Mouse (Mus musculus): Measurements from ENCODE around the gene Olfr275. TPM values are rescaled to one million over a fixed set of nuclear protein-coding genes. Genes with fewer than 3 reads are reported as not detected.
"Not testable (repeated sequence)": the region's sequence is repeated elsewhere in the genome, so short reads cannot be mapped to it uniquely, and the experiment has no call there.

The Olfr275 gene
- polyA plus RNA-seq (2012; rRNA removed), result not detected in 2 replicates

- no peak for DNase-seq (ENCODE audit: low spot score)
Observed at GRCm38 (mm10) chr4:52814304-52814703, at the start of gene Olfr275. Gene Olfr275 (plus strand): TSS chr4:52814604.

GRCm38 (mm10) chr4:52765612-52766011 is 48.8 kb upstream of the Olfr275 start:
- no peak for DNase-seq (ENCODE audit: low spot score)

GRCm38 (mm10) chr4:52772186-52772585 is 42.2 kb upstream of the Olfr275 start:
- DNase-seq (ENCODE audit: low spot score), result no peak

- DNase-seq (ENCODE audit: low spot score), result no peak
Observed at GRCm38 (mm10) chr4:52800013-52800412, 14.4 kb upstream of the Olfr275 start.

GRCm38 (mm10) chr4:52811871-52812270 is 2.5 kb upstream of the Olfr275 start:
- DNase-seq (ENCODE audit: low spot score), result no peak

- DNase-seq (ENCODE audit: low spot score), result no peak
Observed at GRCm38 (mm10) chr4:52821375-52821774, 7.0 kb downstream of the Olfr275 start.

- DNase-seq (ENCODE audit: low spot score), result not testable (repeated sequence)
Observed at GRCm38 (mm10) chr4:52845411-52845810, 31.0 kb downstream of the Olfr275 start.

- no peak for DNase-seq (ENCODE audit: low spot score)
Observed at GRCm38 (mm10) chr4:52849039-52849635, 34.7 kb downstream of the Olfr275 start.

- no peak for DNase-seq (ENCODE audit: low spot score)
Observed at GRCm38 (mm10) chr4:52849672-52850071, 35.3 kb downstream of the Olfr275 start.

- DNase-seq (ENCODE audit: low spot score), result no peak
Observed at GRCm38 (mm10) chr4:52859136-52859535, 44.7 kb downstream of the Olfr275 start, which contains the start of gene Olfr273. Gene Olfr273 (minus strand): TSS chr4:52859236.

- DNase-seq (ENCODE audit: low spot score), result no peak
Observed at GRCm38 (mm10) chr4:52864156-52864555, 49.8 kb downstream of the Olfr275 start.

Other genes with a start within 250 kb of the Olfr275 start
- not detected in 2 replicates for gene Toporsl, start 218.3 kb upstream of the Olfr275 start, polyA plus RNA-seq (2012; rRNA removed)
- not detected in 2 replicates for gene Olfr273, start 44.6 kb downstream of the Olfr275 start, polyA plus RNA-seq (2012; rRNA removed)
- not detected in 2 replicates for gene Olfr272, start 104.6 kb downstream of the Olfr275 start, polyA plus RNA-seq (2012; rRNA removed)
- gene Olfr270, start 149.9 kb downstream of the Olfr275 start, polyA plus RNA-seq (2012; rRNA removed), result not detected in 2 replicates
- not detected in 2 replicates for gene Nipsnap3a, start 174.7 kb downstream of the Olfr275 start, polyA plus RNA-seq (2012; rRNA removed)
- gene Nipsnap3b, start 197.3 kb downstream of the Olfr275 start, polyA plus RNA-seq (2012; rRNA removed), result 30.0 and 41.0 TPM in 2 replicates